Mouse (Mus musculus) cerebellum, adult 2 months (tissue): Measurements from ENCODE around the gene Hhipl1.

Source experiments
- CTCF ChIP-seq: fragments of 200-500 bp; IDR thresholded peaks from 2 replicates; pipeline ENCODE4 v1.5.1; 2011; ENCODE audit warnings: low read depth, mild to moderate bottlenecking, control low read depth, low read length, moderate library complexity, borderline replicate concordance; ENCODE audit not compliant: insufficient read depth
- POLR2A ChIP-seq: fragments of 200-500 bp; IDR thresholded peaks from 2 replicates; pipeline ENCODE4 v1.6.1; 2011; ENCODE audit warnings: low read length, control low read depth, borderline replicate concordance; ENCODE audit not compliant: insufficient read depth

- no peak for TF ChIP-seq CTCF
- TF ChIP-seq POLR2A: no peak
Measured at GRCm38 (mm10) chr12:108368921-108369320, 62.9 kb downstream of the Hhipl1 start.
